Mouse (Mus musculus) MEL (cell line): ENCODE data around the gene Scnn1a.

Experiments
- CTCF ChIP-seq, 3 experiments: IDR thresholded peaks in 2 of 3; conservative IDR thresholded peaks in 1 of 3; 2 replicates each; pipeline ENCODE4 v1.5.1; 2011 to 2012; ENCODE audit warnings: low read length in 3 of 3, low read depth in 2 of 3, mild to moderate bottlenecking in 2 of 3, improper control_type of control experiment in 1 of 3, inconsistent platforms in 1 of 3, mixed read lengths in 1 of 3, moderate library complexity in 1 of 3; ENCODE audit not compliant: control insufficient read depth in 1 of 3, insufficient read depth in 1 of 3, poor library complexity in 1 of 3, severe bottlenecking in 1 of 3
- GATA1 ChIP-seq: IDR thresholded peaks from 2 replicates; pipeline ENCODE4 v1.6.1; 2011; ENCODE audit warnings: low read depth, low read length, improper control_type of control experiment
- JUND ChIP-seq: IDR thresholded peaks from 2 replicates; pipeline ENCODE4 v1.6.1; 2011; ENCODE audit warnings: low read depth, mild to moderate bottlenecking, improper control_type of control experiment, low read length
- MEF2A ChIP-seq: IDR thresholded peaks from 2 replicates; pipeline ENCODE4 v1.6.1; 2014; ENCODE audit warnings: low read depth, mild to moderate bottlenecking, inconsistent platforms, low read length, improper control_type of control experiment; ENCODE audit not compliant: poor library complexity, insufficient replicate concordance, severe bottlenecking; ENCODE audit errors: extremely low read depth
- POLR2A ChIP-seq, 2 experiments: IDR thresholded peaks; 2 replicates each; pipeline ENCODE4 v1.6.1; 2011 to 2012; ENCODE audit warnings: low read length in 2 of 2, mild to moderate bottlenecking in 2 of 2, control low read depth in 1 of 2, improper control_type of control experiment in 1 of 2, low read depth in 1 of 2, moderate library complexity in 1 of 2; ENCODE audit not compliant: control insufficient read depth in 1 of 2, insufficient read depth in 1 of 2, poor library complexity in 1 of 2

GRCm38 (mm10) chr6:125302231-125302982, 18.1 kb upstream of the Scnn1a start:
- TF ChIP-seq CTCF (IDR thresholded peaks at IDR 0.05 in 2 of 3, conservative IDR thresholded peaks at IDR 0.05 in 1 of 3; ENCODE audit: control insufficient read depth in 1 of 3, insufficient read depth in 1 of 3, low read depth in 2 of 3, low read length in 3 of 3, poor library complexity in 1 of 3, severe bottlenecking in 1 of 3) (no peak), POLR2A (IDR thresholded peaks at IDR 0.05; ENCODE audit: control insufficient read depth in 1 of 2, insufficient read depth in 1 of 2, low read depth in 1 of 2, low read length in 2 of 2, poor library complexity in 1 of 2) (no peak), GATA1 (no peak), MEF2A (no peak), JUND (no peak)
